Mouse (Mus musculus): ENCODE measurements around the gene Gcn1l1. TPM values are rescaled to one million over a fixed set of nuclear protein-coding genes. Genes with fewer than 3 reads are reported as not detected.
"Not testable (repeated sequence)": the region's sequence is repeated elsewhere in the genome, so short reads cannot be mapped to it uniquely, and the experiment has no call there.

Gcn1l1 gene
- polyA plus RNA-seq (2015; fragmentation: Nextera tagmentation; extraction: Ambion mirVana): 32.9 and 35.1 TPM in 2 replicates

- no peaks in the 10 kb centered on the region for H3K9me3 ChIP-seq (ENCODE audit: control insufficient read depth, low read length)
Observed at GRCm38 (mm10) chr5:115564737-115565393, at the start of gene Gcn1l1. TSS of gene Gcn1l1 (plus strand) at chr5:115565254.

GRCm38 (mm10) chr5:115516081-115516907, 48.8 kb upstream of the Gcn1l1 start:
- H3K27ac ChIP-seq (ENCODE audit: low read length): peak overlapping the region; percentile 99
- WGBS: 62% methylated on average over 32 of the region's 32 CpGs
- H3K36me3 ChIP-seq (ENCODE audit: control insufficient read depth, insufficient read depth, low read length): no peaks in the 10 kb centered on the region; the same call in 1 of the 2 replicates
- no peak overlapping the region for H3K4me3 ChIP-seq (ENCODE audit: low read length)
- peaks cover 34% of the 10 kb centered on the region for H3K4me1 ChIP-seq (replicated peaks; ENCODE audit: control insufficient read depth, insufficient read depth, low read length)
- H3K9me3 ChIP-seq (ENCODE audit: control insufficient read depth, low read length): no peaks in the 10 kb centered on the region
- peak; percentile 47 for ATAC-seq (ENCODE audit: low read depth)
- no peak overlapping the region for H3K9ac ChIP-seq (ENCODE audit: low read length)
- no peaks in the 10 kb centered on the region for H3K27me3 ChIP-seq (ENCODE audit: control insufficient read depth, insufficient read depth, low read depth, low read length)
- H3K4me2 ChIP-seq (ENCODE audit: low read depth, low read length): peak overlapping the region; percentile 60; the same call in 1 of the 2 replicates

More at GRCm38 (mm10) chr5:115564737-115565393, at the start of gene Gcn1l1:
- Histone ChIP-seq H3K4me3 (ENCODE audit: low read length) (peak within 1 kb of the TSS; percentile 89), H3K36me3 (ENCODE audit: control insufficient read depth, insufficient read depth, low read length) (peaks cover 29% of the 10 kb centered on the region), H3K9ac (ENCODE audit: low read length) (peak within 1 kb of the TSS; percentile 97), H3K4me1 (replicated peaks; ENCODE audit: control insufficient read depth, insufficient read depth, low read length) (peaks cover 36% of the 10 kb centered on the region), H3K27ac (ENCODE audit: low read length) (peak within 1 kb of the TSS; percentile 48), H3K4me2 (ENCODE audit: low read depth, low read length) (peak within 1 kb of the TSS; percentile 74), H3K27me3 (ENCODE audit: control insufficient read depth, insufficient read depth, low read depth, low read length) (no peaks in the 10 kb centered on the region)
- WGBS: 3% methylated on average over 42 of the region's 55 CpGs
- peak; percentile 90 for ATAC-seq (ENCODE audit: low read depth)

GRCm38 (mm10) chr5:115516908-115517307, 48.1 kb upstream of the Gcn1l1 start:
- no peaks in the 10 kb centered on the region; the same call in 1 of the 2 replicates for H3K36me3 ChIP-seq (ENCODE audit: control insufficient read depth, insufficient read depth, low read length)
- peaks cover 40% of the 10 kb centered on the region for H3K4me1 ChIP-seq (replicated peaks; ENCODE audit: control insufficient read depth, insufficient read depth, low read length)
- no peak overlapping the region for H3K4me3 ChIP-seq (ENCODE audit: low read length)
- H3K9me3 ChIP-seq (ENCODE audit: control insufficient read depth, low read length): no peaks in the 10 kb centered on the region
- H3K9ac ChIP-seq (ENCODE audit: low read length): no peak overlapping the region
- 0 out of 2 replicates have a peak overlapping the region, but pooled peaks have one; percentile 4 for H3K4me2 ChIP-seq (ENCODE audit: low read depth, low read length)
- no peak for ATAC-seq (ENCODE audit: low read depth)
- no peaks in the 10 kb centered on the region for H3K27me3 ChIP-seq (ENCODE audit: control insufficient read depth, insufficient read depth, low read depth, low read length)
- peak overlapping the region; percentile 99 for H3K27ac ChIP-seq (ENCODE audit: low read length)
- 80% methylated on average over 7 of the region's 7 CpGs for WGBS

- Histone ChIP-seq H3K4me3 (ENCODE audit: low read length) (no peak overlapping the region), H3K36me3 (ENCODE audit: control insufficient read depth, insufficient read depth, low read length) (no peaks in the 10 kb centered on the region; the same call in 1 of the 2 replicates), H3K27ac (ENCODE audit: low read length) (peak overlapping the region; percentile 99; the same call in 1 of the 2 replicates), H3K4me2 (ENCODE audit: low read depth, low read length) (no peak overlapping the region), H3K4me1 (replicated peaks; ENCODE audit: control insufficient read depth, insufficient read depth, low read length) (peaks cover 46% of the 10 kb centered on the region), H3K27me3 (ENCODE audit: control insufficient read depth, insufficient read depth, low read depth, low read length) (no peaks in the 10 kb centered on the region), H3K9ac (ENCODE audit: low read length) (no peak overlapping the region), H3K9me3 (ENCODE audit: control insufficient read depth, low read length) (no peaks in the 10 kb centered on the region)
- no peak for ATAC-seq (ENCODE audit: low read depth)
- WGBS: 85% methylated on average over 9 of the region's 9 CpGs
Observed at GRCm38 (mm10) chr5:115517501-115517900, 47.6 kb upstream of the Gcn1l1 start.

- H3K27ac ChIP-seq (ENCODE audit: low read length); H3K9me3 ChIP-seq (ENCODE audit: control insufficient read depth, low read length); ATAC-seq (ENCODE audit: low read depth); H3K27me3 ChIP-seq (ENCODE audit: control insufficient read depth, insufficient read depth, low read depth, low read length); H3K9ac ChIP-seq (ENCODE audit: low read length); H3K4me3 ChIP-seq (ENCODE audit: low read length); H3K4me2 ChIP-seq (ENCODE audit: low read depth, low read length); H3K36me3 ChIP-seq (ENCODE audit: control insufficient read depth, insufficient read depth, low read length): not testable (repeated sequence)
- H3K4me1 ChIP-seq (replicated peaks; ENCODE audit: control insufficient read depth, insufficient read depth, low read length): peaks cover 53% of the 10 kb centered on the region
- WGBS: 94% methylated on average over 7 of the region's 8 CpGs
Observed at GRCm38 (mm10) chr5:115518214-115518613, 46.8 kb upstream of the Gcn1l1 start.

GRCm38 (mm10) chr5:115520325-115520869, 44.7 kb upstream of the Gcn1l1 start:
- peak overlapping the region; percentile 28 for H3K4me2 ChIP-seq (ENCODE audit: low read depth, low read length)
- no peak overlapping the region for H3K4me3 ChIP-seq (ENCODE audit: low read length)
- H3K36me3 ChIP-seq (ENCODE audit: control insufficient read depth, insufficient read depth, low read length): no peaks in the 10 kb centered on the region; the same call in 1 of the 2 replicates
- H3K27me3 ChIP-seq (ENCODE audit: control insufficient read depth, insufficient read depth, low read depth, low read length): no peaks in the 10 kb centered on the region
- peak overlapping the region; percentile 77 for H3K27ac ChIP-seq (ENCODE audit: low read length)
- 38% methylated on average over 21 of the region's 21 CpGs for WGBS
- peak overlapping the region; percentile 29; the same call in 1 of the 2 replicates for H3K9ac ChIP-seq (ENCODE audit: low read length)
- H3K9me3 ChIP-seq (ENCODE audit: control insufficient read depth, low read length): no peaks in the 10 kb centered on the region
- H3K4me1 ChIP-seq (replicated peaks; ENCODE audit: control insufficient read depth, insufficient read depth, low read length): peaks cover 56% of the 10 kb centered on the region
- 0 out of 2 replicates have a peak, but pooled peaks have one; percentile 7 for ATAC-seq (ENCODE audit: low read depth)

- WGBS: 36% methylated on average over 21 of the region's 21 CpGs
Observed at GRCm38 (mm10) chr5:115521553-115522461, 43.2 kb upstream of the Gcn1l1 start.

GRCm38 (mm10) chr5:115522531-115522930, 42.5 kb upstream of the Gcn1l1 start:
- H3K36me3 ChIP-seq (ENCODE audit: control insufficient read depth, insufficient read depth, low read length): no peaks in the 10 kb centered on the region; the same call in 1 of the 2 replicates
- no peak overlapping the region for H3K4me2 ChIP-seq (ENCODE audit: low read depth, low read length)
- ATAC-seq (ENCODE audit: low read depth): no peak
- peak overlapping the region; percentile 77 for H3K27ac ChIP-seq (ENCODE audit: low read length)
- H3K9me3 ChIP-seq (ENCODE audit: control insufficient read depth, low read length): no peaks in the 10 kb centered on the region
- no peaks in the 10 kb centered on the region for H3K27me3 ChIP-seq (ENCODE audit: control insufficient read depth, insufficient read depth, low read depth, low read length)
- H3K4me3 ChIP-seq (ENCODE audit: low read length): no peak overlapping the region
- 80% methylated on average over 4 of the region's 4 CpGs for WGBS
- 0 out of 2 replicates have a peak overlapping the region, but pooled peaks have one; percentile 17 for H3K9ac ChIP-seq (ENCODE audit: low read length)
- peaks cover 67% of the 10 kb centered on the region for H3K4me1 ChIP-seq (replicated peaks; ENCODE audit: control insufficient read depth, insufficient read depth, low read length)

More at GRCm38 (mm10) chr5:115521553-115522461, 43.2 kb upstream of the Gcn1l1 start:
- no peaks in the 10 kb centered on the region for H3K9me3 ChIP-seq (ENCODE audit: control insufficient read depth, low read length)
- H3K4me3 ChIP-seq (ENCODE audit: low read length): 0 out of 2 replicates have a peak overlapping the region, but pooled peaks have one; percentile 12
- H3K27me3 ChIP-seq (ENCODE audit: control insufficient read depth, insufficient read depth, low read depth, low read length): no peaks in the 10 kb centered on the region
- peaks cover 67% of the 10 kb centered on the region for H3K4me1 ChIP-seq (replicated peaks; ENCODE audit: control insufficient read depth, insufficient read depth, low read length)
- H3K27ac ChIP-seq (ENCODE audit: low read length): peak overlapping the region; percentile 77
- peak; percentile 53 for ATAC-seq (ENCODE audit: low read depth)
- no peaks in the 10 kb centered on the region; the same call in 1 of the 2 replicates for H3K36me3 ChIP-seq (ENCODE audit: control insufficient read depth, insufficient read depth, low read length)
- H3K4me2 ChIP-seq (ENCODE audit: low read depth, low read length): peak overlapping the region; percentile 39
- H3K9ac ChIP-seq (ENCODE audit: low read length): peak overlapping the region; percentile 31; the same call in 1 of the 2 replicates

All from lung, embryonic 16.5 days (tissue).